Mouse (Mus musculus) heart, adult 2 months (tissue): Measurements from ENCODE around the gene Gsdma2.

Experiments
- CTCF ChIP-seq: fragments of 200-600 bp; IDR thresholded peaks from 2 replicates; pipeline ENCODE4 v1.8.1; 2022; ENCODE audit warnings: antibody characterized with exemption, mild to moderate bottlenecking, moderate library complexity
- EP300 ChIP-seq: fragments of 200-500 bp; IDR thresholded peaks from 2 replicates; pipeline ENCODE4 v1.6.1; 2011; ENCODE audit warnings: low read depth, low read length, control low read depth; ENCODE audit not compliant: insufficient read depth
- POLR2A ChIP-seq: fragments of 200-500 bp; IDR thresholded peaks from 2 replicates; pipeline ENCODE4 v1.6.1; 2011; ENCODE audit warnings: mild to moderate bottlenecking, low read depth, low read length, control low read depth; ENCODE audit not compliant: insufficient read depth

- no peak for TF ChIP-seq POLR2A
- no peak for TF ChIP-seq CTCF
- TF ChIP-seq EP300: no peak
Measured at GRCm38 (mm10) chr11:98645946-98646345, 613 bp upstream of the Gsdma2 start.
